Mouse (Mus musculus) midbrain, embryonic 13.5 days (tissue): ENCODE results near the gene S1pr3. TPM values are rescaled to one million over a fixed set of nuclear protein-coding genes. Genes with fewer than 3 reads are reported as not detected.

Experiments used
- ATAC-seq: fragments of 200-750 bp; cut with Nextera tagmentation; 2 replicates; pipeline ENCODE4 v1.8.0; 2017; ENCODE audit warnings: mild to moderate bottlenecking, moderate TSS enrichment, moderate library complexity
- H3K27ac ChIP-seq: fragments of 300-500 bp; sonication (generic); 2 replicates; pipeline ENCODE4 v1.5.1; 2015; ENCODE audit warnings: inconsistent platforms, mild to moderate bottlenecking, moderate library complexity
- H3K27me3 ChIP-seq: fragments of 300-500 bp; sonication (generic); 2 replicates; pipeline ENCODE4 v1.6.1; 2015; ENCODE audit warnings: mild to moderate bottlenecking, inconsistent platforms
- H3K36me3 ChIP-seq: fragments of 300-500 bp; sonication (generic); 2 replicates; pipeline ENCODE4 v1.6.1; 2015; ENCODE audit warnings: mild to moderate bottlenecking, inconsistent platforms
- H3K4me1 ChIP-seq: fragments of 300-500 bp; sonication (generic); replicated peaks from 2 replicates; pipeline ENCODE4 v1.6.1; 2015; ENCODE audit warnings: inconsistent platforms
- H3K4me2 ChIP-seq: fragments of 300-500 bp; sonication (generic); replicated peaks from 2 replicates; pipeline ENCODE4 v1.6.1; 2015; ENCODE audit warnings: moderate library complexity, mild to moderate bottlenecking, inconsistent platforms
- H3K4me3 ChIP-seq: fragments of 300-500 bp; sonication (generic); replicated peaks from 2 replicates; pipeline ENCODE4 v1.5.1; 2015; ENCODE audit warnings: mild to moderate bottlenecking, inconsistent platforms
- H3K9ac ChIP-seq: fragments of 300-500 bp; sonication (generic); replicated peaks from 2 replicates; pipeline ENCODE4 v1.6.1; 2015; ENCODE audit warnings: mild to moderate bottlenecking, inconsistent platforms
- H3K9me3 ChIP-seq: fragments of 300-500 bp; sonication (generic); 2 replicates; pipeline ENCODE4 v1.6.1; 2016; ENCODE audit warnings: mild to moderate bottlenecking, inconsistent platforms
- WGBS: fragments of 180-500 bp; shearing (Covaris S2); methylation state at CpG from one replicate; pipeline ENCODE4 v1.1.7; 2015; 5-methylcytosine and 5-hydroxymethylcytosine counted together
- polyA plus RNA-seq: library from polyadenylated mRNA; unstranded; fragments of >200 nt; fragmentation: Nextera tagmentation; extraction: Ambion mirVana; gene quantifications from 2 replicates; pipeline ENCODE4 v1.2.1, GENCODE M21; 2015

The S1pr3 gene
- polyA plus RNA-seq, 1 experiment from 2014 or later, result 10.4 TPM

DNA sequence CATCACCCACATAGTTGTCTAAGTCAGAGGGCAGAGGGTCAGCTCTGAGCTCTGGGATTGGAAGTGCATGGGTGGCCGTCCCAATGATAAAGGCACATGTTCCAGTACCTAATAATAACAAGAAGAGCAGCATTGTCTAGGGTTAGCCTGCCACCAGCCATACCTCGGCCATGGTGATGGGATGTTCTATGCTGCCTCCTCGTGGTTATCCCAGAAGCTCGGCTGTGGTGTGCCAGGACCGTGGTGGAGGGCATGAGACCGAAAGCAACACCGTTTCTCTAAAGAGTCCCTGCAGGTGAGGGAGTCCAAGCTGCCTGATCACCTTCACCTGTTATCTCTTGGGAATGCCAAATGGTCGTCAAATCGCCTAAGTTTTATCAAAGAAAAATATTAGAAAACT, 15.2 kb downstream of the S1pr3 start:
- Histone ChIP-seq H3K4me1 (no peaks in the 10 kb centered on the region), H3K4me2 (no peak overlapping the region), H3K9me3 (no peaks in the 10 kb centered on the region), H3K36me3 (no peaks in the 10 kb centered on the region), H3K27me3 (no peaks in the 10 kb centered on the region), H3K9ac (no peak overlapping the region), H3K27ac (no peak overlapping the region), H3K4me3 (no peak overlapping the region)
- no peak for ATAC-seq
- WGBS, result 80% methylated on average over 9 of the region's 9 CpGs

DNA sequence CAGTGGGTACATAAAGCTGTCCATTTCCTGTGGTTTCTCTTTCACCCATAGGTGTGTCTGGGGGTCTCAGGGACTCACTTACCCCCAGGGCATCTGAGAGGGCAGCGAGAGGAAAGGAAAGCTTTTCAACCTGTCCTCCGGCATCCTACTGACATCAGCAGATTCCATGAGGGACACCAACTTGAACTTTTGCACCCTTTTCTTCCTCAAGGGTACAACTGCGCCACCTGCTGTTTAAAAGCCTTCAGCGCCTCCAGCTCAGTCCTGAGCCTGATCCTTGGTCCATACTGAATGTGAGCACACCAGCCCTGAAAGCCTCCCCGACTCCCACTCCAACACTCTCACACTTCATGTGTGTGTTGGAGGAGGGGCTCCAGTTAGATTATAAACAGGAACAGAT, 16.2 kb downstream of the S1pr3 start:
- no peaks in the 10 kb centered on the region for H3K36me3 ChIP-seq
- ATAC-seq, result peak; percentile 55; the same call in 1 of the 2 replicates
- WGBS, result 21% methylated on average over 5 of the region's 5 CpGs
- no peaks in the 10 kb centered on the region for H3K27me3 ChIP-seq
- H3K4me1 ChIP-seq, result no peaks in the 10 kb centered on the region
- H3K4me2 ChIP-seq, result no peak overlapping the region
- H3K4me3 ChIP-seq, result no peak overlapping the region
- H3K27ac ChIP-seq, result no peak overlapping the region
- no peak overlapping the region for H3K9ac ChIP-seq
- H3K9me3 ChIP-seq, result no peaks in the 10 kb centered on the region

DNA sequence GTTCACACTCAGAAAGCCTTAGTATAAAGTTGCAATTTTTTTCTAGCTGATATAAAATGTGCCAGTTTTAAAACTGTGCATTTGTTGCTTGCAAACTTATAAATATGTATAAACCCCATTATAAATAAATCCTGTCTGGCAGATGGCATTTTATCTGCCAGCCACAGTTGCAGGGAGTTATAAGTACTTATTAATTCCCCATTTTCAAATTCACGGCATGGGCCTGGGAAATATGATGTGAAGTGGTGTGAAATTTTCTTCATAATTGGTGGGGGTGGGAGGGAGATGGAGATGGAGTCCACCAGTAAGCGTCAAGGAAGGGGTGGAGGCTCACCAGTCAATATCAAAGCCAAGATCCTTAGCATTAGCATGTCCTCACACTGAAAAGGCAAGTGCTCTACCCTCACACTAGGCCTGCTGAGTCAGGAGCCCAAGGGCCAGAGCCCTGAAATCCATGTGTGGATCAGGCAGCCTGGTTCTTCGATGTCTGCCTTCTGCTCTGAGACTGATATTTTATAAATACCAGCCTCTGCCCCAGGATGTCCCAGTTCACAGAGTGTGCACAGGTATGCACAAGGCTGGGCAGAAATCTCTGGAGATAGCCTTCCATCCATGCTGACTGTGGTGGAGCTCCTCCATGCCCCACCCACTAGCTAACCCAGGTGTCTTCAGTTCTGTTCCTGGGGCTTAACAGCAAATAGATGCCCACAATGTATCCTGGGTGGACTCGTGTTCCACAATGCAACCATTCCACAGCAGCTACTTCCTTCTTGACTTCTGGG, 17.4 kb downstream of the S1pr3 start:
- ATAC-seq, result peak; percentile 62
- no peaks in the 10 kb centered on the region for H3K4me1 ChIP-seq
- H3K9me3 ChIP-seq, result no peaks in the 10 kb centered on the region
- H3K27ac ChIP-seq, result peak overlapping the region; percentile 31; the same call in 1 of the 2 replicates
- no peaks in the 10 kb centered on the region for H3K36me3 ChIP-seq
- no peak overlapping the region for H3K4me2 ChIP-seq
- H3K4me3 ChIP-seq, result no peak overlapping the region
- no peak overlapping the region for H3K9ac ChIP-seq
- 74% methylated on average over 4 of the region's 4 CpGs for WGBS
- H3K27me3 ChIP-seq, result no peaks in the 10 kb centered on the region

DNA sequence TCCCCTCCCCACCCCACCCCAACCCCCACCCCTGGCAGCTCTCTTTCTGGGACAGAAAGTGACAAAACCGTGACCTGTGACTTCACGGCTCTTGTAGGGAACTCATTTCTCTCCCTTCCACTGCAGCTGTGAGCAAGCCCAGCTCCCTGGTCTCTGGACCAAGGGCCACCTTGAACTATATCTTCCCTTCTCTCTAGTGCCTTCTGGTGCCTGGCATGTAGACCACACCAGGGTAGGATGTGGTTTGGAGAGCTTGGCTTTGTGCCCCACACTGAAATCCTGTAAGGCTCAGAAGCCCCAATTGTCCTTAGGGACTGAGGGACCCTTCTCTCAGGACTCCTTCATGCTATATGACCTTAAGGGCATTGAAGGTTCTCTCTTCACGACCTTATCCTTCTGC, 24.9 kb downstream of the S1pr3 start:
- ATAC-seq, result no peak
- peaks cover 8% of the 10 kb centered on the region for H3K4me1 ChIP-seq
- no peaks in the 10 kb centered on the region for H3K36me3 ChIP-seq
- no peaks in the 10 kb centered on the region for H3K27me3 ChIP-seq
- H3K9ac ChIP-seq, result no peak overlapping the region
- WGBS, result 66% methylated on average over 3 of the region's 3 CpGs
- no peaks in the 10 kb centered on the region for H3K9me3 ChIP-seq
- no peak overlapping the region for H3K4me3 ChIP-seq
- no peak overlapping the region for H3K27ac ChIP-seq
- H3K4me2 ChIP-seq, result no peak overlapping the region

DNA sequence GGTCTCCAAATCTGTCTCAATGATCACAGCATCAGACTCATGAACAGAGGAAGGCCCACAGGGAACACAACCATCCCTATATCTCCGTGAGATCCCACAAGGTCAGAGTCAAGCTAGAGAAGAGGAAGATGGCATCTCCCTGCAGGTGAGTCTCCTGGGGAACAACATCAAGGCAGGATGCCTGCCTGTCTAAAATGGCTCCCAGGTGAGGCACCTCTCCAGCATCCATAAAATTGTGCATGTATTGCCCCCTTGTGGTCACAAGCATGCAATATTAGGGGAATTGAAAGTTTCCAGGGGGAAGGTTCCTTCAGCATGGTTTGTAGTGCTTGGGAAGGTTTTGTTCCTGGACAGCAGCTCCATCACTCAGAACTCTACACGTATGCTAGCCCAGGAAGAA, 26.0 kb downstream of the S1pr3 start:
- H3K27ac ChIP-seq, result no peak overlapping the region
- no peaks in the 10 kb centered on the region for H3K9me3 ChIP-seq
- peaks cover 8% of the 10 kb centered on the region for H3K4me1 ChIP-seq
- no peak for ATAC-seq
- no peak overlapping the region for H3K4me3 ChIP-seq
- WGBS, result 73% methylated on average over 2 of the region's 2 CpGs
- no peak overlapping the region for H3K4me2 ChIP-seq
- H3K36me3 ChIP-seq, result no peaks in the 10 kb centered on the region
- H3K9ac ChIP-seq, result no peak overlapping the region
- H3K27me3 ChIP-seq, result no peaks in the 10 kb centered on the region

DNA sequence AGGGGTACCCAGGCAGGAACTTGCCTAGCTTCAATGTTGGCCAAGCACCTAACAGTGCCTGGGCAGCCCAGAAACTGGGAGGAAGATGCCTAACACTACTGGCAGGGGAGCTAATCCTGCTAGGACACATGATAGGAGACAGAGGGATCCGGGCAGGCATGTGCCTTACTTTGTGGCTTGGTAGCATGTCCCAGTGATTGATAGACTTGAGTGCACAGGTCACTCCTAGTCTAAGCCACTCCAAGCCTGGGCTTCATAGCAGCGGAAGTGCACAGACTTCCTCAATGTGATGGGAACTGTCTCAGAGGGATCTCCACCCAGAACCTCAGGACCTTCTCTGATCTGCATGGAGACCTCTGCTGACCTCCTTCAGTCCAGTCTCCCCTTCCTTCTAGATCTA, 26.7 kb downstream of the S1pr3 start:
- no peak overlapping the region for H3K4me3 ChIP-seq
- ATAC-seq, result no peak
- no peak overlapping the region for H3K4me2 ChIP-seq
- 97% methylated on average over 2 of the region's 2 CpGs for WGBS
- H3K9me3 ChIP-seq, result no peaks in the 10 kb centered on the region
- H3K9ac ChIP-seq, result no peak overlapping the region
- H3K27me3 ChIP-seq, result no peaks in the 10 kb centered on the region
- peaks cover 8% of the 10 kb centered on the region for H3K4me1 ChIP-seq
- no peak overlapping the region for H3K27ac ChIP-seq
- no peaks in the 10 kb centered on the region for H3K36me3 ChIP-seq

DNA sequence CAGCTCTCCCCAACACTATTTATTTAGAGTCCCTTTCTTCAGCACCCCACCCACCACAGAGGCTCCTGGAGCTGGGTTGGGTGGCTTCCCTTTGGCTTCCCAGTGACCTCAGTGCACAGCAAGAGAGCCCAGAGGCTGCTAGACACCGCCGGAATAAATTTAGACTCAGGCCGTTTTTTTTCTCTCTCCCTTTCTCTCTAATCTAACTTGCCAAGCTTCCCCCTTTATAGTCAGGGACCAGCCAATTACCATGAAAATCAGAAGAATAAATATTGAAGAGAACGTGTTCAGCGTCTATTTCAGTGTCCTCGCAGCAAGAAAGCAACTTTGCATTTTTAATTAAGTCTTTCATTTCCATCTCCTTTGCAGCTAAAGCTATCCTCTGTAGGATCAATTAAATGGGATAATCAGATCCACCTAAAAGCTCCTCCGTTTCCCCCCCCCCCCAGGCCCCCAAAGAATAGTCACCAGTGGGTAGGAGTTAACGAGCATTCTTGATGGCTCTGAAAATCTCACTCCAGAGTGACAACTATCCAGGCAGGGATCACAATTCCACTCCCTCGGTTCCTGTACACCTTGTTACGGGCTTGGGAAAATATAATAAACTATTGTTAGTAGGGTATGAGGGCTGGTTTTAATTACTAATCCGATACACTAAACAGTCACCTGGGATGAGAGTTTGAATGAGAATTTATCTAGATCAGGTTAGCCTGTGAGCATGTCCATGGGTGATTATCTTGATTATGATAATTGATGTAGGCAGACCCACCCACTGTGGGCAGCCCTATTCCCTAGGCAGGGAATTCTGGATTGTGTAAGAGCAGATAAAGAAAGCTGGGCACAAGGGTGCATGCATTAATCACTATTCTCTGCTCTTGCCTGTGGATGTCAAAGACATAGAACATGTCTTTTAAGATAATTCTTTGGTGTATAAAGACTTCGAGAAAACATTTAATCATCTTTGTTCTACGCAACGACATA, 29.0 kb downstream of the S1pr3 start:
- Histone ChIP-seq H3K4me2 (no peak overlapping the region), H3K27me3 (no peaks in the 10 kb centered on the region), H3K36me3 (0 out of 2 replicates have a peak, but pooled peaks cover under 1% of the 10 kb centered on the region), H3K9ac (no peak overlapping the region), H3K27ac (peak overlapping the region; percentile 72), H3K9me3 (no peaks in the 10 kb centered on the region), H3K4me1 (peaks cover 8% of the 10 kb centered on the region), H3K4me3 (no peak overlapping the region)
- 44% methylated on average over 14 of the region's 14 CpGs for WGBS
- peak; percentile 75 for ATAC-seq

DNA sequence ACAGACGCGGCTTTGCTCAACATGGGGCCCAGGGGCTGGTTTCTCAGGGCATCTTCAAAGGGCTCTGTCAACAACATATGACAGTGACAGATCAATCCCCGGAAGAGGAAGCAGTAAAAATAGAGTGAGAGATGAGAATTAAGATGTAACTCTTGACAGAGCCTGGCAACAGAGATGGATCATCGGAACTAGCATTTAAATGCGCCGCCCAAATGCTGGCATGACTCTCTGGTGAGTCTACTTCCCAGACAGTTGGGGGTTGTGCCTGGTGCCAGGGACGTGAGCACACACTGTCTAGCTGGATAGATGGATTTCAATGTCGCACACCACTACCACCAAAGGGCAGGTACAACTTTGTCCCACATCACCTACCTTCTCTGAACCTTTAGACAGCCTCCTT, 34.5 kb downstream of the S1pr3 start:
- WGBS, result 84% methylated on average over 8 of the region's 8 CpGs

DNA sequence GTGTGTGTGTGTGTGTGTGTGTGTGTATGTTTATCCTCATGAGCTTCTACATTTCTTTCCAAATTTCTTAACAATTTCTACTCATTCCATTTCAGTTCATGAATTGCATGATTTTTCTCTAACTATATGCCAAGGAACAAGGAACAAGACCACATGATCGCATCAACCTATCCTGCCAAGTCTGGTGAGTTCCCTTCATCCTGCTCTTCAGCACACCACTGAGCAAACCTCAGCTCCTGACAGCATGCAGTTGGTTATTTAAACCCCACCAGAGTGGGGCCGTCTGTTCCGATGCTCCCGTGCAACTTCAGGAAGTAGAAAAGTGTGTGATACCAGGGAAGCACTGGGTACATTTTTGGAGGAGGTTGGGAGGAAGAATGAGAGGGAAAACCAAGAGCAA, 38.1 kb downstream of the S1pr3 start:
- Histone ChIP-seq H3K36me3 (peaks cover 4% of the 10 kb centered on the region; the same call in 1 of the 2 replicates), H3K27ac (no peak overlapping the region), H3K9ac (no peak overlapping the region), H3K4me1 (no peaks in the 10 kb centered on the region), H3K4me3 (no peak overlapping the region), H3K27me3 (no peaks in the 10 kb centered on the region), H3K9me3 (no peaks in the 10 kb centered on the region), H3K4me2 (no peak overlapping the region)
- no peak for ATAC-seq
- 87% methylated on average over 4 of the region's 4 CpGs for WGBS

More for the DNA sequence above, 34.5 kb downstream of the S1pr3 start:
- Histone ChIP-seq H3K36me3 (0 out of 2 replicates have a peak, but pooled peaks cover 4% of the 10 kb centered on the region), H3K4me1 (no peaks in the 10 kb centered on the region), H3K4me3 (no peak overlapping the region), H3K9me3 (no peaks in the 10 kb centered on the region), H3K27ac (no peak overlapping the region), H3K27me3 (no peaks in the 10 kb centered on the region), H3K4me2 (no peak overlapping the region), H3K9ac (no peak overlapping the region)
- ATAC-seq, result no peak

DNA sequence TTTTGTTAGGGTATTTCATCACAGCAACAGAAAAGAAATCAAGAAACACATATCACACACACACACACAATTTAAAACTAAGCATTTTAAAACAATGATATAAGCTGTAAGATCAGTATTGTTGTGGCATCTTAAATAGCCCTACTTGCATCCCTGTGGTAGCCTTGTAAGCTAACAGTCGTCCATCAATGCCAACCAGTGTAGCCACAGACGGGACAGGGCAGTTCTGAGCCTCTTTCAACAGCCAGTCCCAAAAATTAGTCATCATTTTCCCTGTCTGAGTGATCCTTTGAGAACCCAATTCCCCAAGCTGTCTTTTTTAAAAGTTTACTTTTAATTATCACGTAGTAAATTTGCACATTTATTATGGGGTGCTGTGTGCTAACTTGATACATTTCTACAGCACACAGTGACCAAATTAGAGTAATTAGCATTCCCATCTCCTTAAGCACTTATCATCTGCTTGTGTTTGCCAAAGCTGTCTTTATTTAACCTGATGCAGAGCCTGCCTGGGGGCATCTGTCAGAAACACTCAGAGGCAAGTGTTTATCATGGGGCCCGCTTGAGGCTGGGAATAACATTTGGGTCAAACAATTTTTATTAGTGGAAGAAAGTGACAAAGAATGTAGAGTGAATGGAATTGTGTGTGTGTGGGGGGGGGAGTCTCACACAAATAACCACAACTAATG, 47.9 kb downstream of the S1pr3 start:
- H3K4me3 ChIP-seq, result no peak overlapping the region
- no peak overlapping the region for H3K9ac ChIP-seq
- H3K9me3 ChIP-seq, result no peaks in the 10 kb centered on the region
- H3K36me3 ChIP-seq, result 0 out of 2 replicates have a peak, but pooled peaks cover 9% of the 10 kb centered on the region
- no peak overlapping the region for H3K4me2 ChIP-seq
- ATAC-seq, result no peak
- WGBS, result 59% methylated on average over 4 of the region's 4 CpGs
- no peaks in the 10 kb centered on the region for H3K27me3 ChIP-seq
- H3K27ac ChIP-seq, result no peak overlapping the region
- no peaks in the 10 kb centered on the region for H3K4me1 ChIP-seq

DNA sequence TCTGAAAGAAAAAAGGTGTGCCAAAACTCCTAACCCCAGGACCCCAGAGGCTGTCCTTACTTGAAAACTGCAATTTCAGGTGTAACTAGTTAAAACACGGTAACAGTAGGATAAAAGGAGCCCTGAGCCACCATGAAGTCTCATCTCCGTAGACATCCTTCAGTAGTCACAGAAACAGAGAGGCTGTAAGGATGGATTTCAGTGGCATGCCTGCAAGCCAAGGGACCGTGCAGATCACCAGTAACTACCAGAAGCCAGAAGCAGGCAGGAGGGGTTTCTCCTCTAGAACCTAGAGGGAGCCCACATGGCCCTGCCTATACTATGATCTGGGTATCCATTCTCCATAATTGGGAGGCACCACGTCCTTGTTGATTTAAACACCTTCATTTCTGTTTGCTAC, 55.9 kb downstream of the S1pr3 start:
- no peaks in the 10 kb centered on the region for H3K4me1 ChIP-seq
- H3K9me3 ChIP-seq, result no peaks in the 10 kb centered on the region
- H3K36me3 ChIP-seq, result 0 out of 2 replicates have a peak, but pooled peaks cover 9% of the 10 kb centered on the region
- H3K9ac ChIP-seq, result no peak overlapping the region
- ATAC-seq, result no peak
- no peak overlapping the region for H3K4me2 ChIP-seq
- 77% methylated on average over 4 of the region's 4 CpGs for WGBS
- no peak overlapping the region for H3K27ac ChIP-seq
- no peak overlapping the region for H3K4me3 ChIP-seq
- no peaks in the 10 kb centered on the region for H3K27me3 ChIP-seq
